Mouse (Mus musculus): ENCODE measurements around the gene Myo10. TPM values are rescaled to one million over a fixed set of nuclear protein-coding genes. Genes with fewer than 3 reads are reported as not detected.

Myo10 gene
- polyA plus RNA-seq, 1 experiment from 2014 or later: 35.4 TPM

DNA sequence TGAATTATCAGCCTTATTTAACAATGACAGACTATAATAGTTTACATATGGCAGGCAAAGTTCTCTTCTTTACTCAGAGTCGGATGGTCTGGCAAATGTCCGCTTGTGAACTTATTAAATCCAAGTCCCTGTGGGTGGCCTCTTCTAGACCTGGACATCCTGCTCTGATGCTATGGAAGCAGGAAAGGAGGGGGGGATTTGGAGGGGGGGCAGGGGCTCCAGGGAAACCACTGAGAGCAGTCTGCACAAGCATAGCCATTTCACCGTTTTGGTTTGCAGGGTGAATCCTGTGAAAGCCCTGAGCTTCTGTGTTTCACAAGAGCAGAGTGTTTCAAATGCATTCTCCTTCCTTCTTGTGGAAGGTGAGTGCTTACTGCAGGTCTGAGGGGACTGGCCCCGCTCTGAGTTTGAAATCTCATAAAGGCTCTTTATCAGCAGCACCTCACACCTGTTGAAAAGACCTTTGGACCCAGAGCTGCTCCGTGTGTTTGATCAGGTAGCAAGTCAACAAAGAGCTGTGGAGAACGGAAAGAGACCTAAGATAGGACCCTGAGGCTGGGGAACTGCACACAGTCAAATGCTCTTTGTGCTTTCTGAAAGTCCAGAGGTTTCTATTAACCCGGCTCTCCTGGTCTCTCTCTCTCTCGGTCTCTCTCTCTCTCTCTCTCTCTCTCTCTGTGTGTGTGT lies 40.7 kb downstream of the Myo10 start:
- no peaks in the 10 kb centered on the region for H3K27me3 ChIP-seq (ENCODE audit: control insufficient read depth, insufficient read depth, low read length)
- ATAC-seq (replicated peaks; ENCODE audit: insufficient number of reproducible peaks, low FRiP score, low TSS enrichment, low read depth) (peak; percentile 65; the same call in 1 of the 2 replicates), DNase-seq (ENCODE audit: low spot score) (peak; percentile 81)
- peak overlapping the region; percentile 32; the same call in 1 of the 2 replicates for H3K9ac ChIP-seq (replicated peaks; ENCODE audit: low read length)
- H3K36me3 ChIP-seq (replicated peaks; ENCODE audit: control insufficient read depth, insufficient read depth, low read depth, low read length): no peaks in the 10 kb centered on the region
- peaks cover 3% of the 10 kb centered on the region; the same call in 1 of the 2 replicates for H3K4me1 ChIP-seq (ENCODE audit: control insufficient read depth, insufficient read depth, low read length)
- no peak overlapping the region for H3K4me3 ChIP-seq (ENCODE audit: low read depth, low read length)
- H3K4me2 ChIP-seq (ENCODE audit: low read depth, low read length): peak overlapping the region; percentile 10; the same call in 1 of the 2 replicates
- 23% methylated on average over 8 of the region's 8 CpGs for WGBS
- H3K9me3 ChIP-seq (replicated peaks; ENCODE audit: control insufficient read depth, low read length): no peaks in the 10 kb centered on the region
- H3K27ac ChIP-seq (replicated peaks; ENCODE audit: low read depth, low read length): peak overlapping the region; percentile 72

DNA sequence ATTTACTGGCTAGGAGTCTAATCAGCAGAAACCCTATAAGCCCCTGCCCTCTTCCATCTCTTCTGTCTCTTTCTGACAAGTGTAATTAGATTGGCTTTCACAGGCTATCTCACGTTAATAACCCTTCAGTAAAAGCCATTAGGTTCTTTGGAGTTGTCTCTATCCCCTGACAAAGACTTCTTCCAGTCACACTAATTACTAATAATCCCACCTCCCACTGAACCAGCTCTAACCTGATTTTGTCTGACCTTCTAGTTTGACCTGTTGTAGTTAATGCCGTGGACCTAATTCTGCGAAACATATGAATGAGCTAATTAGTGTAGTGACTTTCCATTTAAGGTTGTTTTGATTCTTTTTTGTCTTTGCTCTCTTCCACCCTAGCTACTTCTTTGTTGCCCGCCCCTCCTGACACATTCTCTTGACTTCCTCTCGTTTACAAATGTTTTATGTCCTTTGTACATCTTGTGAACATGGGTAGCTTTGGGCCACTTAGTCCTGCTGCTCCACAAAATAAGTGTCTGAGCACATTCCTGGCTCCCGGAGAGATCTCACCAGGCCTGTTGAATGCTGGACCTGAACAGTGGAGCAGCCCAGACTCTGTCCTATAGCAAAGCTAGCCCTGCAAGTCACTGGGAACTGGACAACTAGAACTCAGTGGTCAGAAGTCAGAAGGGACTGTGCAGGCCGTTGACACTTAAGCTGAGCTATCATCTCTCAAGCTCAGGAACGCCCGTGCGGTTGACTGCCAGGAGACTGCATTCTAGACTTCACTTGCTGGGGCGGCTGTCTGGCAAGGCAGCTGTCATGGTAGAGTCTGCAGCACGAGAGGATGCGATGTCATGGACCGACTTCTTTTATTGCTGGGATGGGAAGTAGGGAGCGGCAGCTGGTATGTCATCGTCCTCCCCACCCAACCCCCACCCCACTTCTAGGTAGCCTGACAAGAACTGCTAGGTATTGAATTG lies 47.2 kb downstream of the Myo10 start:
- H3K9ac ChIP-seq (replicated peaks; ENCODE audit: low read length): no peak overlapping the region
- no peak for DNase-seq (ENCODE audit: low spot score)
- H3K4me2 ChIP-seq (ENCODE audit: low read depth, low read length): no peak overlapping the region
- no peaks in the 10 kb centered on the region for H3K27me3 ChIP-seq (ENCODE audit: control insufficient read depth, insufficient read depth, low read length)
- 57% methylated on average over 16 of the region's 16 CpGs for WGBS
- ATAC-seq (replicated peaks; ENCODE audit: insufficient number of reproducible peaks, low FRiP score, low TSS enrichment, low read depth): no peak
- H3K9me3 ChIP-seq (replicated peaks; ENCODE audit: control insufficient read depth, low read length): no peaks in the 10 kb centered on the region
- H3K36me3 ChIP-seq (replicated peaks; ENCODE audit: control insufficient read depth, insufficient read depth, low read depth, low read length): no peaks in the 10 kb centered on the region
- H3K4me3 ChIP-seq (ENCODE audit: low read depth, low read length): no peak overlapping the region
- H3K27ac ChIP-seq (replicated peaks; ENCODE audit: low read depth, low read length): no peak overlapping the region
- no peaks in the 10 kb centered on the region for H3K4me1 ChIP-seq (ENCODE audit: control insufficient read depth, insufficient read depth, low read length)

DNA sequence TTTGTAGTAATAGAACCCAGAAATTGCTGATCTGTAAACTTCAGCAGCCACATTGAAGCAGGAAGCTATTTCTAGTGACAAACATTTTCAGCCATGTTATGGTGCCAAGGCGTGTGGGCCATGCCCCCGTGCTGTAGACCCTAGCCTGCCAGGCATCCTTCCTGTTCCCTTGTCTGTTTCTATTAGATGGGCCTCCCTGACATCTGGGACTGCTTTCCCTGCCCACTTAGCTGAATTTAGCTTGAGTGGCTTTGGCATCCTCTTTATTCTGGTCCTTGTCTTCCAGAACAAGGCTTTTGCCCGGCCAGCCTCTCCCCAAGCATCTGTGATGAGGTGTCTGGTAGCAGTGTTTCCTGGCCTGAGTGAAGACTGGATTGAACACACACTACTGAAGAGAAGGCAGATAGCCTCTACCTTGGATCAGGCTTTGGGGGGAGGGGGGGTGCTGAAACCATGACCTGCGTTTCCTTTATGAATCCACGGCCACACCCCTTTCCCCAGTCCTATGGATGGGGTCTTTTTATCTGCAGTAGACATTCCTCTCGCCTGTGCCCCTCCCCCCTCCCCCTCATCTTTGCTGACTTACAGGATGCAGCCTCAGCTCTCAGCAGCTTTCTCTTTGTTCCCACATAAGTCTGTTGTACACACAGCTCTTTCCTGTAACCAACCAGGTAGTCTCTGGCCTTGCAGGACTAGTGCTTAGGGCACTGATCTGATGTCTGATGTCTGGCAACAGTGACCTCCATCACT lies 51.1 kb downstream of the Myo10 start:
- 21% methylated on average over 6 of the region's 6 CpGs for WGBS
- Histone ChIP-seq H3K27me3 (ENCODE audit: control insufficient read depth, insufficient read depth, low read length) (no peaks in the 10 kb centered on the region), H3K4me1 (ENCODE audit: control insufficient read depth, insufficient read depth, low read length) (no peaks in the 10 kb centered on the region), H3K27ac (replicated peaks; ENCODE audit: low read depth, low read length) (no peak overlapping the region), H3K4me3 (ENCODE audit: low read depth, low read length) (no peak overlapping the region), H3K4me2 (ENCODE audit: low read depth, low read length) (no peak overlapping the region), H3K36me3 (replicated peaks; ENCODE audit: control insufficient read depth, insufficient read depth, low read depth, low read length) (no peaks in the 10 kb centered on the region), H3K9ac (replicated peaks; ENCODE audit: low read length) (no peak overlapping the region), H3K9me3 (replicated peaks; ENCODE audit: control insufficient read depth, low read length) (no peaks in the 10 kb centered on the region)
- DNase-seq (ENCODE audit: low spot score): no peak
- peak; percentile 54; the same call in 1 of the 2 replicates for ATAC-seq (replicated peaks; ENCODE audit: insufficient number of reproducible peaks, low FRiP score, low TSS enrichment, low read depth)

DNA sequence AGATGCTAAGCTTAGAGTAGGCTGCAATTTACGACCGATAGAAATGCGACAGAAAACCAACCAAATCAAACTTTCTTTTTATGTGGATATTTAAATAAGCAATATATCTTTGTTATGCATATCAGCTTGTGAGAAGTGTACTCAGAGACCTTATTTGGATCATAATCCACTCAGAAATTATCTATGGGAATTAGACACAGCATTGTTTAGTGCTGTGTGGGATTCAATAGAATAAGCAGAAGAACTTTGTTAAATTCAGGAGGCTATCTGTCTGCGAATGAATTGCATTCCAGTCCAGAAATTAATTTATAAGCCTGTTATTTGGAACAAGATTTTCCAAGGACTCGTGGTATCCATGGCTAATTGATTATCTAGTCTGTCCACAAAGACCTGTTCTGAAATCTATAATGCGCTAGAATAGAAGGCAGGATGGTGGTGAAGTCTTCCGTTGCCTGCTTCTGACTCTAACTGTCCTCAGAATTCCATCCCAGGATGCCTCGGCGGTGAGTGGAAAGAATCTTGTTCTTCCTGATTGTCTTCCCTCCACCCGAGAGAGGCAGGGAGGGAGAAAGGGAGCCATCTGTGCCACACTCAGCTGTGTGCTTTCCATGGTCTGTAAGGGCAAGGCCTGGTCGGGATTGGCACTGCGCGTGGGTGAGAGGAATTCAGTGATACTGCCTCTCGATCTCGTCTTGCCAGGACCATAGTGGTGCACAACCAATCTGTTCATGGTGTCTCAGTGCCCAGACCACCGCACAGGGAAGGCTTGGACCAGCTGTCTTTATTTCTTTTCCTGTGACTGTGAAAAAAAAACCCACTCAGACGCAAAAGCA lies 52.0 kb downstream of the Myo10 start:
- H3K27ac ChIP-seq (replicated peaks; ENCODE audit: low read depth, low read length): no peak overlapping the region
- WGBS: 82% methylated on average over 17 of the region's 17 CpGs
- H3K4me1 ChIP-seq (ENCODE audit: control insufficient read depth, insufficient read depth, low read length): no peaks in the 10 kb centered on the region
- DNase-seq (ENCODE audit: low spot score) (no peak), ATAC-seq (replicated peaks; ENCODE audit: insufficient number of reproducible peaks, low FRiP score, low TSS enrichment, low read depth) (no peak)
- H3K4me3 ChIP-seq (ENCODE audit: low read depth, low read length): no peak overlapping the region
- H3K9me3 ChIP-seq (replicated peaks; ENCODE audit: control insufficient read depth, low read length): no peaks in the 10 kb centered on the region
- no peak overlapping the region for H3K9ac ChIP-seq (replicated peaks; ENCODE audit: low read length)
- H3K4me2 ChIP-seq (ENCODE audit: low read depth, low read length): no peak overlapping the region
- no peaks in the 10 kb centered on the region for H3K27me3 ChIP-seq (ENCODE audit: control insufficient read depth, insufficient read depth, low read length)
- no peaks in the 10 kb centered on the region for H3K36me3 ChIP-seq (replicated peaks; ENCODE audit: control insufficient read depth, insufficient read depth, low read depth, low read length)

DNA sequence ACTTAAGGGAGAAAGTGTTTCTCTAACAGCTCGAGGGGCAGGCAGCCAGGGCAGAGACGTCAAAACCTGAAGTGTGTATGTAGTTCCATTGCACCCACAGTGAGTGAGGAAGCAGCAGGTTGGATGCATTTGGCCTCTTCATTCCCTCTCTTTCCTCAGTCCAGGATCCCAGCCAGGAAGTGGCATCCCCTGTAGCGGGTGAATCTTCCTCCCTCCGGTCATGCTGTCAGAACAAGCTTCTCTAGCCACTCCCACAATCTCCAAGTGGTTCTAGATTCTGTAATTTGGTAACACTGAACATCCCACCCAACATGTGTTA lies 52.6 kb downstream of the Myo10 start:
- no peak overlapping the region for H3K4me3 ChIP-seq (ENCODE audit: low read depth, low read length)
- DNase-seq (ENCODE audit: low spot score): no peak
- no peak overlapping the region for H3K27ac ChIP-seq (replicated peaks; ENCODE audit: low read depth, low read length)

DNA sequence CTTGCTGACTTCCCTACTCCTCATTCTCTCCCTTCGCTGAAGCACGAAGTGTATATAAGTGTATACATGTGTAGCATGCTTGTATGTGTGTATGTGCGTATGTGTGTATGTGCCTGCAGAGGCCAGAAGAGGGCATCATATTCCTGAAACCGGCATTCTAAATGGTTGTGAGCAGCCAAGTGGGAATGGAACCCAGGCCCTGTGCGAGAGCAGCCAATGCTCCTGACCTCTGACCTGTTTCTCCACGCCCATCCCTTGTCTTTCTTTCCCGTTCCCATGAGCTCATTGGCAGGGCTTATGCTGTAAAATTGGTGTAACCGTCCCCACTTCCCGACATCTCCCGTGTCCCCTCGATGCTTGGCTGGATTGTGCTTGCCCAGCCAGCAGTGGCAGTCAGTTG lies 53.0 kb downstream of the Myo10 start:
- ATAC-seq (replicated peaks; ENCODE audit: insufficient number of reproducible peaks, low FRiP score, low TSS enrichment, low read depth): no peak
- 90% methylated on average over 11 of the region's 11 CpGs for WGBS
- no peak for DNase-seq (ENCODE audit: low spot score)
- Histone ChIP-seq H3K9ac (replicated peaks; ENCODE audit: low read length) (no peak overlapping the region), H3K4me3 (ENCODE audit: low read depth, low read length) (no peak overlapping the region), H3K27me3 (ENCODE audit: control insufficient read depth, insufficient read depth, low read length) (no peaks in the 10 kb centered on the region), H3K4me2 (ENCODE audit: low read depth, low read length) (no peak overlapping the region), H3K4me1 (ENCODE audit: control insufficient read depth, insufficient read depth, low read length) (0 out of 2 replicates have a peak, but pooled peaks cover 2% of the 10 kb centered on the region), H3K36me3 (replicated peaks; ENCODE audit: control insufficient read depth, insufficient read depth, low read depth, low read length) (no peaks in the 10 kb centered on the region), H3K9me3 (replicated peaks; ENCODE audit: control insufficient read depth, low read length) (no peaks in the 10 kb centered on the region), H3K27ac (replicated peaks; ENCODE audit: low read depth, low read length) (no peak overlapping the region)

More for the DNA sequence above, 52.6 kb downstream of the Myo10 start:
- Histone ChIP-seq H3K4me2 (ENCODE audit: low read depth, low read length) (no peak overlapping the region), H3K9me3 (replicated peaks; ENCODE audit: control insufficient read depth, low read length) (no peaks in the 10 kb centered on the region), H3K36me3 (replicated peaks; ENCODE audit: control insufficient read depth, insufficient read depth, low read depth, low read length) (no peaks in the 10 kb centered on the region), H3K9ac (replicated peaks; ENCODE audit: low read length) (no peak overlapping the region), H3K27me3 (ENCODE audit: control insufficient read depth, insufficient read depth, low read length) (no peaks in the 10 kb centered on the region), H3K4me1 (ENCODE audit: control insufficient read depth, insufficient read depth, low read length) (0 out of 2 replicates have a peak, but pooled peaks cover under 1% of the 10 kb centered on the region)
- WGBS: 94% methylated on average over 4 of the region's 4 CpGs
- no peak for ATAC-seq (replicated peaks; ENCODE audit: insufficient number of reproducible peaks, low FRiP score, low TSS enrichment, low read depth)

DNA sequence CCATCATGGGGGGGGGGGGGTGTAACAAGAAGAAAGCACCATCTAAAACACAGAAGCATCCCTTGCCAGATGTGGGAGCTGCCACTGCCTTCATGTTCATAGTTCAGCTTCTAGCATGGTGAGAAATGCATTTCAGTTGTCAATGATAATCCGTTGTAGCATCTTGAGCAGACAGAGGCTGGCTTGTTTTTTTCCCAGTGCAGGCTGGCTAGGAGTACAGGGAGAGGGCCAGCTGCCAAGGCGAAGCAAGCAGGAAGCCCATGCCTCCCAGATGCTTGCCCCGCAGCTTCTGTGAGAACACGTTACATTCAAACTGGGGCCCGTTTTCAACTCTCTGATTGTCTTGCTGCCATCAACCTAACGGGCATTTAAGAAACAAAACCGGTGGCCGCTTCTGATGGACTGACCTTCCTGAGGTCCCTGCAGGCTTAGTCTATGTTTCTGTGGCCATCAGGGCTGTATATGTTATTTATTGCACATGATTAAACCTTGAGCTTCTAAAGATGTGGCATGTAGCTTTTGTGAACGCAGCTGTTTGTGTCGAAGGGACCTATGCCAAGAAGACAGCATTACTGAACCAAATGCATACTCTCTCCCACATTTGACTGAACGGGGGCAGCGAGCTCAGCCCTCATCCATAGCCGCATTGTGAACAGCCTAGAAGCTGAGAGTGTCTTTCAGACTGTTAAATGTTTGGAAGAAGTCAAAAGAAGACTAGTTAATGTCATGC lies 53.9 kb downstream of the Myo10 start:
- H3K4me1 ChIP-seq (ENCODE audit: control insufficient read depth, insufficient read depth, low read length): peaks cover 2% of the 10 kb centered on the region; the same call in 1 of the 2 replicates
- H3K4me3 ChIP-seq (ENCODE audit: low read depth, low read length): no peak overlapping the region
- 72% methylated on average over 13 of the region's 13 CpGs for WGBS
- H3K4me2 ChIP-seq (ENCODE audit: low read depth, low read length): no peak overlapping the region
- DNase-seq (ENCODE audit: low spot score) (no peak), ATAC-seq (replicated peaks; ENCODE audit: insufficient number of reproducible peaks, low FRiP score, low TSS enrichment, low read depth) (no peak)
- no peaks in the 10 kb centered on the region for H3K36me3 ChIP-seq (replicated peaks; ENCODE audit: control insufficient read depth, insufficient read depth, low read depth, low read length)
- H3K9me3 ChIP-seq (replicated peaks; ENCODE audit: control insufficient read depth, low read length): no peaks in the 10 kb centered on the region
- H3K9ac ChIP-seq (replicated peaks; ENCODE audit: low read length): no peak overlapping the region
- H3K27me3 ChIP-seq (ENCODE audit: control insufficient read depth, insufficient read depth, low read length): no peaks in the 10 kb centered on the region
- H3K27ac ChIP-seq (replicated peaks; ENCODE audit: low read depth, low read length): no peak overlapping the region
